Mouse (Mus musculus): ENCODE measurements around the gene Elavl4.

Elavl4 gene

DNA sequence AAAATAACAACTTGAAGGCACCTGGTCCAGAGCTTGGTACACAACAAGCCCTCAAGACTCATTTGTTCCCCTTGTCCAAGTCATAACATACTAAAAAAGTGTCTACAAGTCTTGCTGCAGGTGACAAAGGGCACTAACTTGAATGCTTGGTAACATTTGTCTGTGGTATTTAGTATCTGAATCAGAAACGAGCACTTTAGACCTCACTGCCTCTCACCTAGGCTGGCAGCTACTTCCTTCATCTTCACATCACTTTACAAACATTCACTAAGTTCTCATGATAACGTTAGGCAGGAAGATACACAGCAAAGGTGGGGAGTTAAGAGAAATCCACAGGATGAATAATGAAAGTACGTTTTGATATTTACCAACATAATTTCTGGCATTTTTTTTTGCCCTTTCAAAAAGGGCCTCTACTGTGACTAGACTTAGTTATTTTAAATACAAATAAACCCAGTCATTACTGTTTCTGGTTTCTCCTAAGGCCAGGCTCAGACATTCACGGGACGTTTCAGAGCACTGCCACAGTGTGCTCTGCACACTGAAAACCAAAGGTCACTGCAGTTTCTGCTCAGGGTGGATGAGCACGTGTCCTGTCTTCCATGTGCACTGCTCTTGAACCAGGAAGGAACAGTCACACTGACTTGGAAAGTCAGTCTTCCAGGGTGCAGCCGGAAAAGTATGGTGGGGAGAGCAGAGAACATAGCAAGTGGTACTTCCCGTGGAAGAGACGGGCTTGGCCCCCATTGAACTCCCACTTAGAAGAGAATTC is 84.7 kb downstream of the Elavl4 start:
- no peak for DNase-seq (ENCODE audit: low spot score)

DNA sequence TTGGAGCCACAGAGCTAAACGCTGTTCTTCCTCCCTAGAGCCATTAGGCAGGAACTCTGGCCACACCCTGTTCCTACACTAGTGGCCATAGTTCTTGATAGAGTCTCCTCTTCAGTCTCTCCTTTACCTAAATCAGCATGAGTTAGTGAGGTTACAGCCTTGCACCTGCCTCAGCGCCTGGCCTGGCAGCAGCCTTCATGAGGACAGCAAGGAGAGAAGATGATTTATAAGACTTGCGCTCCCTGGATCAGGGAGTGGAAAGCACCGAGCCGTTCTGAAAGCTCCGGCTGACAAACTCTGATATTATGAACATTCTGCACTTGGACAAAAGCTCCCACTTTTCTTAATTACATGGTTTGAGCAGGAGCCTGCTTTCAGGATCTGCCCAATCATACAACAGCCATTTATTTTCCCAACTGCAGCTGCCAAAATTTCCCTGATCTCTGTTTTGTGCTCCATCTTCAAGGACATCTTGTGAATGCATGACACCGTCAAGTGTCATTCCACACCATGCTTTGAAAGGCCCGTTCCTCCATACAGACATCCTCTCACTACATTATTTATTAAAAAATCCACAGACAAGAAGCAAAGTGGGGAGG is 87.3 kb downstream of the Elavl4 start:
- no peak for DNase-seq (ENCODE audit: low spot score)

DNA sequence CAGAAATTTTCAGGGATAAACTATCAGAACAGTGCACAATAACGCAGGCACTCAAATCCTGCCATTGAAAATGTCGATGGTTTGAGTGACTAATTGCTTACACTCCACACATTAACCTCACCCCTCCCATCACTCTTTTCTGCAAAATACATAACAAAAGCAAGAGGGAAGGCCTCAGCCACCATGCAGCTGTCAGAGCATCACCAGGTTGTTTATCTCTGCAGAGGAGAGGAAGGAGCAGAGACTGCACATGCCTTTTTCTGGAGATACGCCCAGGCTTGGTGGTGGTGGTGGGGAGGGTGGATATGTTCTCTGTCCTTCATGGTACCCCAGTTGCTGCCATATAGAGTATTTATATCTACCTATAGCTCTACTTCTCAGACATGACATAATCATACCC is 94.3 kb downstream of the Elavl4 start:
- no peak for DNase-seq (ENCODE audit: low spot score)

DNA sequence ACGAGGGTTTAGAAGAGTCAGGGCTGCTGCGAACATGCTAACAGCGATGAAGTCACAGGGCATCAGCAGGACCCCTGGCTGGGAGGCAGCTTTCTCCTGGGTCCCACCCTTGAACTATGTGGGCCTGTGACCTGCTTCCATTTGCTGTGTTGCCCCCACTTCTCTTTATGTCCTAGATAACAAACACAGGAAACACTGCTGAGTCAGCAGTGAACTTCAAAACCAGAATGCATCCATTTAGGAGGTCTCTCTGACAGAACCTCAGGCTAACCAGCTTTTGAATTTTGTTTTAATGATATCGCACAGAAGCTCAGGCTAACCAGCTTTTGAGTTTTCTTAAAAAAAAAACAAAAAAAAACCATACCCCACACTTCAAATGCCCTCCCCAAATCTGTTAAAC is 96.1 kb downstream of the Elavl4 start:
- no peak for DNase-seq (ENCODE audit: low spot score)

DNA sequence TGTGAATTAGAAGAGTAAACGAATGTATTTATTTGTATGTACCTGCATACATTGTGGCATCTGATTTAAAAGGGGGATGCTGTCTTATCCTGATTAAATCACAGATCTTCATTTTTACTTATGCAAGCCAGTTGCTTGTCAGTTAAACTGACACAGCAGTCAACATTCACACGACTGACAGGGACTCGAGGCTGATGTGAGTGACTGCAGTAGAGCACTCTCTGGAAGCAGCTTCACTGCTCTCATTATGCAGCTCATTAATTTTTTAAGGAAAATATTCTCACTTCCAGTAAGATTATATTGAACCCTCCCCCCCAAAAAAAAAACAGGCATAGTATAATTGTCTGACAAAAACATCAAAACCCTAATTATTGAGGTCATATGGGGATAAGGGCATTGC is 101.7 kb downstream of the Elavl4 start:
- no peak for DNase-seq (ENCODE audit: low spot score)

DNA sequence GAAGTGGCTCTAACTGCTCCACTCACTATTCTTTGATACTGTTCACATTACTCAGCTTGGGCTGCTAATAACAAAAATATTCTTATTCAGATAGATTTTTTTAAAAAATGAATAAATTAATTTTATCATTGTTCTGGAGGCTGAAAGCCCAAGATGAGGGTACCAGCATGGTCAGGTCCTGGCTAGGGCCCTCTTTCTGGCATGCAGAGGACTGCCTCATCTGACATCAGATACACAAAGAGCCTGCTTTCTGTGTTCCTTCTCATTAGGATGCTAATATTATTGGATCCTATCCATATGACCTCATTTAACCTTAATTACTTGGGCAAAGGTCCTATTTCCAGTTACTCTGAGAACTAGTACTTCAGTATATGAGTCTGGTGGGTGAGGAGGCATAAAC is 108.8 kb downstream of the Elavl4 start:
- peak; percentile 7 for DNase-seq (ENCODE audit: low spot score)

DNA sequence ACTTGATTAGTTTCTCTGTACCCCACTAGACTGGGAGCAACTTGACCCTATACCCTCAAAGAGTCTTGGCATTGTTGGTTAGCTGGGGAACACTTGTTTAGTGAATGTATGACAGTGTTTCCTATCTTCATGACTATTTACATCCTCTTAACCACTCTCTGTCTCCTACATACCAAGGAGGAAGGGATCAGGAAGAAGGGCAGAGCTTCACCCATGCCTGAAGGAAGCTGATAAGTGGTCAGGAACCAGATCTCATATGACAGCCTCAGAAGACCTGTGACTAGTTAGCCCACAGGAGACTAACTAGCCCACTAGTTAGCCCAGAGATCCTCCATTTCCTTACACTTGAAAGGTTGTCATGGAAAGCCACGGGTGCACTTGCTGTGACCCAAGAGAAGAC is 117.2 kb downstream of the Elavl4 start:
- DNase-seq (ENCODE audit: low spot score), result no peak

DNA sequence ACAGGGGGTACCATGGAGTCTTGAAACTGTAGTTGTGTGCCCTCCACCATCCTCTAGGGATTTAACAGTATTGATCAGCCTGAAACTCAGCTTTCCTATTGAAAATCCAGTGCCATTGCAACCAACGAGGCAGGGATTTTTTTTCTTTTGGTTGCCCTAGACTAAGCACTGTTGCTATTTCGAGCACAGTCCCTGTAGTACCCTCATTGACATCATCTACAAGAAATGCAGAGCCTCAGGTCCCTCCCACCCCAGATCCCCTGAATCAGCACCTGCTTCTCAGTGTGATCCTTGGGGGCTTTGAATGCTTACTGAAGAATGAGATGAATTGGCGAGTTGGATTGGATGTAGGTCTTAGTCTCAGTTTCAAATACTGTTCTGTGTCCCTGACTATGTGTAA is 119.4 kb downstream of the Elavl4 start:
- no peak for DNase-seq (ENCODE audit: low spot score)

DNA sequence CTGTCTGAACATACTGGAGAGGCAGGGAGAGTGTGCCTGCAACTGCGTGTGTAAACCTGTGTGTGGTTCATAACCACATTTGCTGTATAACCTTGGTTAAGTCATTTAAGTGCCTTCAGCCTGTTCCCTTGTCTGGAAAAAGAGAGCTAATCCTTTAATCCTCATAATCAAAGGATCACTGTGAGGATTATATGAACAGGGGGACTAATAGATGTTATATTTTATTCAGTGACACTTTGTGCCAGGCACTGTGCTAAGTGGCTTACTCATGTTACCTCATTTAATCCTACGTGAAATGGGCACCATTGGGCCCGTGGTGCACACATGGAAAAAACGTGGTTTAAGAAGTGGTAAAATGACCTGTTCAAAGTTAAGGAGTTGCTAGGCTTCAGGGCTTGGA is 119.9 kb downstream of the Elavl4 start:
- no peak for DNase-seq (ENCODE audit: low spot score)

DNA sequence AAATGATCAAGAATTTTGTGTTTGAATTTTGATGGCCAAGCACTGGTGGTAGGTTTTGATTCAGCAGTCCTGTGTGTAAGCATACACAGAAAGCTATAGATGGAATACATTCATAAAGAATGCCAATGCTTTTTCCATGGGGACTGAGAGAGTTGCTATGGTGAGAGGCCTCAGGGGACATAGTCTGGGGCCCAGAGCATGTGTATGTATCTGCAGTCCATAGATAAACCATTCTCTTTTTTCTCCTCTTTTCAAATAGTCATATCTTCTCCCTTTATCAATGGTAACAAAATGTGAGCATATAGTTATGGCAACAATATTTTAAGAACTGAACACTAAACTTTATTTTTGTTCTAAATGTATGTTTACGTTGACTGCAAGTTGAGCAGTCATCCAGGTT is 122.1 kb downstream of the Elavl4 start:
- no peak for DNase-seq (ENCODE audit: low spot score)

DNA sequence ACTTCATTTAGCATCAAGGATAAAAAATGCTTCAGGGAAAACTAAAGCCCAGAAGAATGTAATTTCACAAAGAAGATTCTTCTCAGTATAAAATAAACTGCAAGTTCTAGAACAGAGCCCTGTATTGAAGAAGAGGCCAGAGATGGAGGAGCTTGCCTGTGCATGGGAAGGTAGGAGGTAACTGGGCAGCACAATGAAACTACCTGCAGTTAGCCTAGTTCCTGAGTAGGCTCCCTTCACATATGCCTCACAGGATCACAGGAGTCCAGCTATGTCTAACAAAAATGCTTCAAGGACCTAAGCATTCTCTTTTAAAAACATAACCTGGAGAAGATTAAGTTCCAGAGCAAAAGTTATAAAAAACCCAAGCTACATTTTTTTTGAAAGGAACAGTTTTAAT is 122.5 kb downstream of the Elavl4 start:
- no peak for DNase-seq (ENCODE audit: low spot score)

DNA sequence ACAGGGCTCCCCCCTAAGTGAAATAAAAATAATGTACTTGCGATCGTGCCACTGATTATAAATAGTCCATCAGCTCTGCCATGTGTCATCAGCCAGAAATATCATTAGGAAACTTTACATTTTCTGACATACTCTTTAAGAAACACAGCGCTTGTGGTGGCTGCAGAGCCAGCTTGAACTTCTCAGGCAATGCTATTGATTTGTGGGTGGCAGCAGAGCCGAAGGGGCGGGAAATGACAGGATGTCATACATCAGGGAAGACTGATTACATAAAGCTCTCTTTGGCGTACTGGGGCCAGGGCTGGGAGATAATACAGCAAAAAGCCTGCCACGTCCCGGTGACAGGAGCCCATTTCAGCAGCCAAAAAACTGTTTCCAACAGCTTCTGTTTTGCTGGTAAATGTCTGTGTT is 124.1 kb downstream of the Elavl4 start:
- DNase-seq (ENCODE audit: low spot score), result no peak

DNA sequence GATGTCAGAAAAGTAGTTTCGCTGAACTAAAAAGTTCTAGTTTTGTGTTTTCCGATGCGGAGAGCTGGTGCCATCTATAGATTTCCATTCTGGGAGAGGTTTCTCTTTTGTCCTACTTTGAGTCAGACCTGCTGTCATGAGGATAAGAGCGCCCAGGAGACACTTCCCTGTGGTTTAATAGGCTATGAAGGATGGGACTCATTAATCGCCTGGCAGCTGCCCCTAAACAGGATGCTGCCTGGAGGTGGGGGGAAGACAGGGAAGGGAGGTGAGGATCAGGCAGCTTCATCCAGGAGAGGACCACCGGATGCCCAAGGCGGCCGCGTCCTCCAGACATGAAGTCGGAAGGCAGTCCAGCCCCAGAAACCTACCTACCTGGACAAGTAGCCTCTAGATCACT is 126.2 kb downstream of the Elavl4 start:
- no peak for DNase-seq (ENCODE audit: low spot score)

DNA sequence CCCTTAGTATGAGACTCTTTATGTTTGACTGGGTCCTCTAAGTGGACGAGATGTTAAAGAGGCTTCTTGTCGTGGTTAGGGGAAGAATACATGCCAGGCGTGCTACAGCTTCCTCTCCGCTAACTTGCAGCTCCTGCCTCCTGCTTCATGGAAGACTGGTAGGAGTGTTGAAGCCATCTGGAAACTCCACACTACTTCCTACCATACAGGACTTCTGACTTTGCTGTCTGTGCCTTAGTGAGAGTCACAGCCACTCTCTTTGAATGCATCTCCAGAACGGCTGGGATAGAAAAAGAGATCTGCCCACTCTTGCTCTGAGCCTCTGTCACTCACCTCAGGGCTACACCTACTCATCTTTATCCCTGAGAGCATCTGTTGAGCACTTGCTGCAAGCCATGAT is 132.9 kb downstream of the Elavl4 start:
- DNase-seq (ENCODE audit: low spot score), result no peak

DNA sequence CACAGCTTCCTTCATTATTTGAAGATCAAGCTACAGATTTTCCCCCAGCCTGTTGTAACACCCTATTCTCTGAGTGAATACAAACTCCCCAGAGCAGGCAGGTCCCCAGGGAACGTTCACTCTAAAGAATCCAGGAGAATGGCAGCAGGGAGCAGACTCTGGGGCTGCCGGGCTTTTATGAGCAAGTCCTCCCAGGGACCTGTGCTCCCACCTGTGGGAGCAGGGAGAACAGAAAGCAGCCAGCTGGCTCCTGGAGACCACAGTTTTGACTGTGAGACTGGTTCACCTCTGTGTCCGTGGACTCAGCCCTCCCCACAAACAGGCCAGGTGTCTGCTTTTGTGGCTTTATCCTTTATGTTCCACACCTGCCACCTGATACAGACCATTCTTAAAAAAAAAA is 134.2 kb downstream of the Elavl4 start:
- DNase-seq (ENCODE audit: low spot score), result no peak

DNA sequence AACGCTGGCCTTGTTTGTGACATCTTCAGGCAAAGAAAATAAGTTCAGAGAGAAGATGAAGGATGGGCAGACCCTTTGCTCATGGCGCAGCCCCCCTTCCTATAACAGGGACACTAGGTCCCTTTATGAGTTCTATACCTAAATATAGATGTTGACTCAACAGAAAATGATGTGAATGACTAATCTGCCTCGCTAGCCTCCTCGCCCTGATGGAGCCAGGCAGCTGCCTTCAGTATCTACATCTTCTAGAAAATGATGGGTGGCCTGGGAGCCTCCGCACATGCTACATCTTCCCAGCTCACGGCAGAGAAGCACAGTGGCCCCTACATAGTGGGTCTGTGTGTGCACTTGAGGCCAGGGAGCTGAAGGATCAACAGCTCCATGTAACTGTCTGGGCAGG is 137.2 kb downstream of the Elavl4 start:
- DNase-seq (ENCODE audit: low spot score), result no peak

DNA sequence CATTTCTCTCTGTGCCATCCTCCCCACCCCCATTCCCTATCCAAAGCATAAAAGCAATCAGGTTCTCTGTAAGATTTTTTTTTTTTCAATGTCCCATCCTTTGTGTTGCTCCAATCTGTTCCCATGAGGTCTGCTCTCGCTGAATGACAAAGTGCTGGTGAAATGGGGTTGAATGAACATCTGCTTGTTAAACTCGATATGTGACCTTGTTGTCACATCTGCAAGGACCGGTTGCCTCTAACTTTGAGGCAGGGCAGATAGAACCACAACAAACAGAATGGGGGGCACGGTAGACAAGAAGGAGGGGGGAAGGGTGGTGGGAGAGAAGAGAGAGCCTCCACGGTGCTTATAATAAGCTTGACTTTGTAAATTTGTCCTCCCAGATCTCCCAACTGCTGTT is 138.0 kb downstream of the Elavl4 start:
- DNase-seq (ENCODE audit: low spot score), result no peak

DNA sequence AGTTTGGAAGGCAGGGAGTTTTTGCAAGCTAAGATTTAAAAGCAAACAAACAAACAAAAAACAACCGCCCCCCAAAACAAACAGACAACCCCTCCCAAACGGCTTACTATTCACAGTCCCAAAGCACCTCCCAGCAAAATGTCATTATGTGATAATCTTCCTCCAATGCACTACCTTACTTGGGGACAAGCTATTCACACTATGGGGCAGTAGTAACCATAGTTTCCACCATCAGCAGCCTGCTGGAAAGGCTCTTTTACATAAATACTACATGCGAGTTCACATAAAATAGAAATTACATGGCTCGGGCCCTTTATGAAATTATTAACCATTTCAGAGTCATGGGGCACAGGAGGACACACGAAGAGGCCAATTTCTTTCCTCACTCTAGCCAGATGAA is 141.5 kb downstream of the Elavl4 start:
- DNase-seq (ENCODE audit: low spot score), result no peak

DNA sequence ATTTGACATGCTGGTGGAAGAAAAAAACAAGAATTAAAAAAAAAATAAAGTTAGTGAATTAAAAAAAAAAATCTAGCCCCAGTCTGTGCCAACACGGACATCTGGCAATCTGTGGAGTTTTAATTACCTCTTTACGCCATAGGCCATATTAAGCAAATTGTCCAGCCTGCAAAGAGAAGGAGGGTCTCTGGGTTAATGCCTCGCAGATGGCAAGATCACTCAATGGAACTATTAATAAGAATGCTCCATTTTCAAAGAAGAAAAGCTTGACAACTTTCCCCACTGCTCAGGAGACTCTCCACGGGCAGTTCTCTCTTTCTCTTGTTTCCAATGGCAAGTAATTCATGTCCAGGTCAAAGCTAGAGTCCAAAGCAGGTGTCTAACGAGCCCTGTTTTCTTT is 142.1 kb downstream of the Elavl4 start:
- DNase-seq (ENCODE audit: low spot score), result peak; percentile 9

DNA sequence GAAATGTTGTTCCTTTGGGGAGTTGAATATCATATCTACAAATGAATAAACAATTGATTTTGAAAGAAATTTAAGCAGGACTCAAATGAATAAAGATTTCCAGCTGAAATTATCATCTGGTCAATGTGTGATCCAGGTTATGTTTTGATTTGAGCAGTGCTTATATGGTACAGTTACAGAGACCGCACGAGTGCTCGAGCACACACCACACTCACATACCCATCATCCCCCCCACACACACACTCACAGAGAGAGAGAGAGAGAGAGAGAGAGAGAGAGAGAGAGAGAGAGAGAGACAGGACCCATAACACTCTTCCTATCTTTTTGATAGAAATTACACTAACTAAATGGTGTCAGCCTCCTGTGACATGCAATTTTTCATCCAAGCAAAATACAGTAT is 150.0 kb downstream of the Elavl4 start:
- DNase-seq (ENCODE audit: low spot score), result no peak

DNA sequence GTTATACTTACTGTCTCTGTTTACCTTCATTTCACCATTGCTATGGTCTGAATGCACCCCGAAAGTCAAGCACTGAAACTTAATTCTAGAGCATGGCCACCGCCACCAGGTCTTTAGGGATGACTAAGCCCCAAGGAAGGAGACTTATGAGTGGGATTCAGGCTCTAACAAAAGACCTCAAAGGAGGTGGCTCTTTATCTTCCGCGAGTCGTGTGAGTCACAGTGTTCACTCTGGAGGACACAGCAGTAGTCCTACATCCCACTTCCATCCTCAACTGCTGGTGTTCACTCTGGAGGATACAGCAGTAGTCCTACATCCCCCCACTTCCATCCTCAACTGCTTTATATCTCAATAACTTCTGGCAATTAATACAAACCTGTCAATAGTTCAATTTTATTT is 151.8 kb downstream of the Elavl4 start:
- no peak for DNase-seq (ENCODE audit: low spot score)

DNA sequence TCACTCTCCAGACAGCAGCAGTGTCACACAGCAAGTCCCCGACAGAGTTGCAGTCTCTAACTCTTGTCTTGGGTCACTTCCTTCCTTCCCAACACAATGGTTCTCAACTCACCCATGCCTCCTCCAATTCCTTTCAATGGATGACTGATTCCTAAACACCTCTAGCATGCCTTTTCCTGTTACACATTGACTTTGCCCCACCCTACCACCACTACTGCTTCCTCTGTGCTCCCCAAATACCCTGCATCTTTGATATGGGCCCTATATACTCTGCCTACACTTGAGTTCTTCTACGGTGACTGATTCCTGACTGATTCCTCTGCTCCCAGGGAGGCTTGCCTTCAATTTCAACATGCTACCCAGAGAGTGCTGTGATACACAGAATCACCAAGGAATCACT is 153.1 kb downstream of the Elavl4 start:
- no peak for DNase-seq (ENCODE audit: low spot score)

DNA sequence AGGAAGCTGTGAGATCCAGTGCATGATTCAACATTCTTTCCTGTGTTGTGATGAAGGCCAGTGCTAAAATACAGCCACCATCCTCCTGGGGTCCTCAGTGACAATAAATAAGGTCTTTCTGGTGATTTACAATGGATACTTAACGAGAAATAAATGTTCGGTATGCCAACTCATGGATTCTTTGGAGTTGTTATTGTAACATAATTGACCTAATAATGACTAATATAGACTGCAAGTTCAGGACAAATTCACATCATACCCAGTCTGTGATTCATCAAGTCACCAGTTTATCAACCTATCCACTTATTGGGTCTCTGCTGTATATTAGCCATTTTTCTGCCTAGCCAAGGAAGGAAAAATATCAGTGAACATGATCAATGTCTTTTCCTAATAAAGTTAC is 174.4 kb downstream of the Elavl4 start:
- DNase-seq (ENCODE audit: low spot score), result no peak

DNA sequence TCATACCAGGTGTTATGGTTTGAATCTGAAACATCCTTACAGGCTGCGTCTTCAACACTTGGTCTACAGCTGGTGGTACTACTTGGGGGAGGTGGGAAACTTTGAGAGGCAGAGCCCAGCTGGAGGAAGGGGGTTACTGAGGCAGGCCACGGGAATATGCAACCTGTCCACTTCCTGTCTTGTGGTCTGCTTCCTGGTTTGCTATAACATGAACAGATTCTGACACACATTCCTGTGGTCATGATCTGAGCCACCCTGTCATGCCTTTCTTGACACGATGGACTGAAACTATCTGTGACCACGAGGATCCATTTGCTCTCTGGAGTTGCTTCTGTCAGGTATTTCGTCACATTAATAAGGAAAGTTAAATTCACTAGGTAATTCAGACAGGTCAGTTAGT is 179.7 kb downstream of the Elavl4 start:
- DNase-seq (ENCODE audit: low spot score), result no peak
